Mouse (Mus musculus): Measurements from ENCODE around the gene Ldb3.

Gene Ldb3

GRCm38 (mm10) chr14:34511901-34512300 lies 76.6 kb downstream of the Ldb3 start:
- no peak for DNase-seq (ENCODE audit: low read depth, low spot score)

GRCm38 (mm10) chr14:34508842-34509439 lies 79.5 kb downstream of the Ldb3 start:
- DNase-seq (ENCODE audit: low read depth, low spot score) = no peak

- DNase-seq (ENCODE audit: low read depth, low spot score) = no peak
Measured at GRCm38 (mm10) chr14:34508187-34508840, 80.2 kb downstream of the Ldb3 start.

- no peak for DNase-seq (ENCODE audit: low read depth, low spot score)
Measured at GRCm38 (mm10) chr14:34505309-34505708, 83.2 kb downstream of the Ldb3 start.

GRCm38 (mm10) chr14:34504377-34504776 lies 84.1 kb downstream of the Ldb3 start:
- DNase-seq (ENCODE audit: low read depth, low spot score) = no peak

GRCm38 (mm10) chr14:34503759-34504158 lies 84.7 kb downstream of the Ldb3 start:
- DNase-seq (ENCODE audit: low read depth, low spot score) = no peak

- no peak for DNase-seq (ENCODE audit: low read depth, low spot score)
Measured at GRCm38 (mm10) chr14:34503325-34503647, 85.2 kb downstream of the Ldb3 start, which contains the start of gene Bmpr1a. Bmpr1a (minus strand) TSS chr14:34503341.

- DNase-seq (ENCODE audit: low read depth, low spot score) = peak; percentile 84
Measured at GRCm38 (mm10) chr14:34502475-34503324, 85.8 kb downstream of the Ldb3 start.

- DNase-seq (ENCODE audit: low read depth, low spot score) = peak; percentile 51
Measured at GRCm38 (mm10) chr14:34501804-34502474, 86.5 kb downstream of the Ldb3 start.

GRCm38 (mm10) chr14:34501447-34501803 lies 87.1 kb downstream of the Ldb3 start:
- peak; percentile 30 for DNase-seq (ENCODE audit: low read depth, low spot score)

GRCm38 (mm10) chr14:34500309-34500708 lies 88.2 kb downstream of the Ldb3 start:
- DNase-seq (ENCODE audit: low read depth, low spot score) = no peak

- DNase-seq (ENCODE audit: low read depth, low spot score) = no peak
Measured at GRCm38 (mm10) chr14:34499664-34500063, 88.8 kb downstream of the Ldb3 start.

- DNase-seq (ENCODE audit: low read depth, low spot score) = no peak
Measured at GRCm38 (mm10) chr14:34497346-34497745, 91.1 kb downstream of the Ldb3 start.

GRCm38 (mm10) chr14:34493682-34494081 lies 94.8 kb downstream of the Ldb3 start:
- no peak for DNase-seq (ENCODE audit: low read depth, low spot score)

- no peak for DNase-seq (ENCODE audit: low read depth, low spot score)
Measured at GRCm38 (mm10) chr14:34492688-34493087, 95.8 kb downstream of the Ldb3 start.

GRCm38 (mm10) chr14:34490965-34491364 lies 97.5 kb downstream of the Ldb3 start:
- DNase-seq (ENCODE audit: low read depth, low spot score) = no peak

- DNase-seq (ENCODE audit: low read depth, low spot score) = no peak
Measured at GRCm38 (mm10) chr14:34489928-34490327, 98.6 kb downstream of the Ldb3 start.

- no peak for DNase-seq (ENCODE audit: low read depth, low spot score)
Measured at GRCm38 (mm10) chr14:34486169-34486568, 102.3 kb downstream of the Ldb3 start.

- DNase-seq (ENCODE audit: low read depth, low spot score) = no peak
Measured at GRCm38 (mm10) chr14:34483469-34484341, 104.8 kb downstream of the Ldb3 start.

All from CD4-positive helper T cell, adult 2 months (primary cell).